Mouse (Mus musculus) lung, postnatal 0 days (tissue): ENCODE data around the gene Ptprg.

ENCODE experiments used
- CTCF ChIP-seq: IDR thresholded peaks from 2 replicates; pipeline ENCODE4 v1.5.1; 2016; ENCODE audit warnings: antibody characterized with exemption, mild to moderate bottlenecking
- EP300 ChIP-seq: IDR thresholded peaks from 2 replicates; pipeline ENCODE4 v1.6.1; 2016; ENCODE audit warnings: antibody characterized with exemption, mild to moderate bottlenecking, control low read depth

- no peak for TF ChIP-seq CTCF
- no peak for TF ChIP-seq EP300
Observed at GRCm38 (mm10) chr14:12069707-12070106, 516.4 kb downstream of the Ptprg start.
